Mouse (Mus musculus): ENCODE measurements around the gene Rnf11.

GRCm38 (mm10) chr4:109531111-109531510 lies 46.6 kb upstream of the Rnf11 start, which contains the start of gene 4930522H14Rik:
- TF ChIP-seq CTCF (IDR thresholded peaks at IDR 0.05; ENCODE audit: low read depth), result no peak
- TF ChIP-seq EP300 (optimal IDR thresholded peaks at IDR 0.05), result no peak

Measured in stomach, postnatal 0 days (tissue).